In the genomic region with DNA sequence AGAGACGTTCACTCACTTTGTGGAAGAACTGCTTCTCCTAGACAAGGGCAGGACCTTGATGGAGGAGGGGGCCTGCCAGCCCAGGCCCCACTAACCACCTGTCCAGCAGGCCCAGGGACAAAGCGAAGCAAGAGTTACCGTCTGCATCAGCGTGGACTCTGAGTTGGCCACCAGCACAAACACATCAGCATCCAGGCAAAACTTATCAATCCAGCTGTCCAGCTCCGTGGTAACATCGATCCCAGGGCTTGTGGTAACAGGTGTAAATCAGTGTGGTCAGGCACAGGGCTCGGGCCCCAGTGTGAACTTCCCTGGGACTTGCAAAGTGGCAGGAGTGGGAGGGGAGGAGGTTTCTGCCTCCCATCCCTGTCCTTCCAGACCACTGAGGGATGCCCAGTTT, we compare ENCODE assay signal across 20 mouse cellular contexts.
"Had no signal": no experiment of that assay in that cellular context is flagged by ENCODE, and none has a peak within 500 bp of the region (broad histone marks: within the 10 kb centered on the region; RNA-seq: fewer than 3 reads in every experiment).

No protein-coding gene starts in this region.

- H3K4me1 ChIP-seq: liver, embryonic 15.5 days; lung, embryonic 15.5 days; midbrain, embryonic 13.5 days; midbrain, embryonic 15.5 days had no signal

- DNase-seq: liver, postnatal 0 days; lung, adult 2 months; lung, postnatal 14 days; lung, postnatal 36 days; retina, postnatal 1 day; right cerebral cortex, adult 18-20 months; right cerebral cortex, postnatal 25 days; right cerebral cortex, postnatal 4 days; spleen, adult 18-20 months; thymus, adult 18-20 months; thymus, postnatal 14 days; thymus, postnatal 36 days had no signal

- H3K27ac ChIP-seq: liver, embryonic 15.5 days; lung, embryonic 15.5 days; macrophage; midbrain, embryonic 13.5 days; midbrain, embryonic 15.5 days; neural tube, embryonic 13.5 days; neural tube, embryonic 15.5 days had no signal

- H3K4me3 ChIP-seq: liver, embryonic 15.5 days; lung, embryonic 15.5 days; megakaryocyte, embryonic 14.5 days; midbrain, embryonic 13.5 days; midbrain, embryonic 15.5 days; neural tube, embryonic 13.5 days; neural tube, embryonic 15.5 days had no signal

- H3K27me3 ChIP-seq: liver, embryonic 15.5 days; lung, embryonic 15.5 days; megakaryocyte, embryonic 14.5 days; midbrain, embryonic 13.5 days; midbrain, embryonic 15.5 days; neural tube, embryonic 13.5 days; neural tube, embryonic 15.5 days had no signal
